Mouse (Mus musculus) G1E (cell line): ENCODE data around the gene Tab1.

Source experiments
- CTCF ChIP-seq: IDR thresholded peaks from 2 replicates; pipeline ENCODE4 v1.5.1; 2012; ENCODE audit warnings: low read depth, low read length, inconsistent platforms, mixed read lengths
- GATA1 ChIP-seq: IDR thresholded peaks from 2 replicates; pipeline ENCODE4 v1.6.1; 2012; ENCODE audit warnings: borderline replicate concordance, low read length, inconsistent platforms, mixed read lengths

GRCm38 (mm10) chr15:80147090-80147489 lies 14.2 kb downstream of the Tab1 start:
- TF ChIP-seq CTCF = no peak
- TF ChIP-seq GATA1 = no peak
